Mouse (Mus musculus): ENCODE results near the gene Lcor. TPM values are rescaled to one million over a fixed set of nuclear protein-coding genes. Genes with fewer than 3 reads are reported as not detected.
A peak's percentile ranks its signal among the peaks of the same experiment; 100 is the strongest.

The Lcor gene
- total RNA-seq, 1 experiment from 2014 or later: 31.4 TPM

GRCm38 (mm10) chr19:41519121-41519520 lies 36.7 kb downstream of the Lcor start:
- ATAC-seq (replicated peaks in 1 of 2; ENCODE audit: insufficient read depth in 1 of 2, low FRiP score in 2 of 2, low TSS enrichment in 1 of 2, low read depth in 1 of 2, poor library complexity in 2 of 2, severe bottlenecking in 2 of 2): peak in 1 of 2 experiments; percentile 32; a peak in 1 of 4 replicates

DNA sequence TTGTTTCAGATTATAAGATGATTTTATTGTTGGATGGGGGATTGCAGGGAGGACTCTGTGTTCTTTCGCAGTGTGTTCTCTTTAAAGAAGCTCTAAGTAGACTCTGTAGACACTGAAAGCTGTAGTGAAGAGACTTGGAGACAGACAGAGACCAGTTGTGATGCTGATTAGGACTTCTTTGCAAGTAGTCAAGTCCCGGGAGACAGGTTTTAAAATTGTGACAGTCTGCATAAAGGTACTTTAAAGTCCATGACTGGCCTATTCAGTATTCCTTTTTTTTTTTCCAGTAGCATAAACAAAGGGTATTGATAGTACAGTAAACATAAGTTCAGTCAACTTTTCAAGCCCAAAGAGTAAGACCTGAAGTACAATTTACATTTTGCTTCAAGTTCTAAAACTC lies 39.8 kb downstream of the Lcor start:
- no peak for ATAC-seq (replicated peaks in 1 of 2; ENCODE audit: insufficient read depth in 1 of 2, low FRiP score in 2 of 2, low TSS enrichment in 1 of 2, low read depth in 1 of 2, poor library complexity in 2 of 2, severe bottlenecking in 2 of 2)

- no peak for ATAC-seq (replicated peaks in 1 of 2; ENCODE audit: insufficient read depth in 1 of 2, low FRiP score in 2 of 2, low TSS enrichment in 1 of 2, low read depth in 1 of 2, poor library complexity in 2 of 2, severe bottlenecking in 2 of 2)
Measured at GRCm38 (mm10) chr19:41523798-41524563, 41.5 kb downstream of the Lcor start.

- ATAC-seq (replicated peaks in 1 of 2; ENCODE audit: insufficient read depth in 1 of 2, low FRiP score in 2 of 2, low TSS enrichment in 1 of 2, low read depth in 1 of 2, poor library complexity in 2 of 2, severe bottlenecking in 2 of 2): peak in 1 of 2 experiments; percentile 69; a peak in 2 of 4 replicates
Measured at GRCm38 (mm10) chr19:41529169-41529568, 46.7 kb downstream of the Lcor start.

GRCm38 (mm10) chr19:41534021-41534420 lies 51.6 kb downstream of the Lcor start:
- no peak for ATAC-seq (replicated peaks in 1 of 2; ENCODE audit: insufficient read depth in 1 of 2, low FRiP score in 2 of 2, low TSS enrichment in 1 of 2, low read depth in 1 of 2, poor library complexity in 2 of 2, severe bottlenecking in 2 of 2)

- no peak for ATAC-seq (replicated peaks in 1 of 2; ENCODE audit: insufficient read depth in 1 of 2, low FRiP score in 2 of 2, low TSS enrichment in 1 of 2, low read depth in 1 of 2, poor library complexity in 2 of 2, severe bottlenecking in 2 of 2)
Measured at GRCm38 (mm10) chr19:41556981-41557380, 74.5 kb downstream of the Lcor start.

DNA sequence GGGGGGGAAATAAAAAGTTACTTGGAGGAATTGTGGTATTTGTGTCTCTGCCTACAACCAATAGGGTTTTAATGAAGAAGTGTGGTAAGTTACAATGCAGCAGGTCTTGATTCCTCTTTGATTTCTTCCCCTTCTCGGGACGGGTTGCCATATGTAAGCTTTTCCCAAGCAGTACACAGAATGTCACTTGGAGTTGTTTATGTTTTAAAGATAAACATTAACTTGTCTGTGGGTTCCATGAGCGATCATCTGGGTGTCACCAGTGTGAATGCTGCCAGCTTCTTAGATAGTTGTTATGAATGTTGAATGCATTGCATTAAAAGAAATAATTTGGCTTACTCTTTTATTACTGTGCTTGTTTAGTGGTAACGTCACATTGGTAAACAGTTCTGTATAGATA lies 75.1 kb downstream of the Lcor start:
- no peak for ATAC-seq (replicated peaks in 1 of 2; ENCODE audit: insufficient read depth in 1 of 2, low FRiP score in 2 of 2, low TSS enrichment in 1 of 2, low read depth in 1 of 2, poor library complexity in 2 of 2, severe bottlenecking in 2 of 2)

DNA sequence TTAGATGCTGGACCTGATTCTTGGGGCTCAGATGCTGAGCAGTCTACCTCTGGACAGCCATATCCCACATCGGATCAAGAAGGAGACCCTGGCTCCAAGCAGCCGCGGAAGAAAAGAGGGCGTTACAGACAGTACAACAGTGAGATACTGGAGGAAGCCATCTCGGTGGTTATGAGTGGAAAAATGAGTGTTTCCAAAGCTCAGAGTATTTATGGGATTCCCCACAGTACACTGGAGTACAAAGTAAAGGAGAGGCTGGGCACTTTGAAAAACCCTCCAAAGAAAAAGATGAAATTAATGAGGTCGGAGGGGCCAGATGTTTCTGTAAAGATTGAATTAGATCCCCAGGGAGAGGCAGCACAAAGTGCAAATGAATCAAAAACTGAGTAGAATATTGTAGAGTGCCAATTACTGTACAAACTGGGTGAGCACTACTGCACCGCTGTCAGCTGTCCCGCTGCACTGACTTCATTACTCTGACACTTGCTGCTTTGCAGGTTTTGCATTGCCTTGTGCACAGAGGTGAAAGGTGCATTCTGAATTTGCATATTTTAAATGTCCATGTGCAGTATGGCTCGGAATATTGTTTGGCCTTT lies 76.6 kb downstream of the Lcor start:
- ATAC-seq (replicated peaks in 1 of 2; ENCODE audit: insufficient read depth in 1 of 2, low FRiP score in 2 of 2, low TSS enrichment in 1 of 2, low read depth in 1 of 2, poor library complexity in 2 of 2, severe bottlenecking in 2 of 2): no peak

DNA sequence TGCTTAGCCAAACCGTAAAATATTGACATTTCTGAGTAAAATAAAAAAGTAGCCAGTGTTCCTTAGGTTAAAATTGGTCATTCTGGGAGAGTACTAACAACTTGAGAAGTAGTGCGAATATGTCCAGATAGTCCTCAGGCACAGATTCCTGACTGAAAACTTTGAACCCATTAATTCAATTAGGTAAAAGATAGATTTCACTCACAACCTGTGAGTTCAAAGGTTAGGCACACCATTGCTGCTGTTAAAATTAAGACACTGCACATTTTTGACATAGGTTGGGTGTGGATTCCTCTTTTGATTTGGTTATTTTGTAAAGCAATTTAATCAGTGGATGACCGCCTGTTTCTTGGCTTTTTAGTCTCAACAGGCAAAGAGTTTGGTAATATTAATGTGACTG lies 78.4 kb downstream of the Lcor start:
- ATAC-seq (replicated peaks in 1 of 2; ENCODE audit: insufficient read depth in 1 of 2, low FRiP score in 2 of 2, low TSS enrichment in 1 of 2, low read depth in 1 of 2, poor library complexity in 2 of 2, severe bottlenecking in 2 of 2): no peak

DNA sequence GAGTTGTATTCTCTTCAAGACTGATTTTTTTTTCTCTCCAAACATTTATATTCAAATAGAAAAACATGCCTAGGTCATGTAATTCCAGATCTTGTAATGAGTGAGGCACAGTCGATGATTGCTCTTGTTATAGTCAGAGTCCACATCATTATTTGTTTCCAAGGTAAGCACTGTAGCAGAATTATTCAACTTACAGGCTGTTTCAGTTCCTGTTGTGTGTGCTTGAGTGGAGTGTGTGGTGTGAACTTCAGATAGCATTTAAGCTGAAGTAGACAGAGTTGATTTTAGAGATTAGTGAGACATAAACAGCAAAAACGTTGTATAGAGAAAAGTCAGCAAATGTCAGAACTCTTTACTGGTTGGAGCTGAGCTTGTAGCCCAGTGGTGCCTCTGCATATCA lies 86.4 kb downstream of the Lcor start:
- no peak for ATAC-seq (replicated peaks in 1 of 2; ENCODE audit: insufficient read depth in 1 of 2, low FRiP score in 2 of 2, low TSS enrichment in 1 of 2, low read depth in 1 of 2, poor library complexity in 2 of 2, severe bottlenecking in 2 of 2)

DNA sequence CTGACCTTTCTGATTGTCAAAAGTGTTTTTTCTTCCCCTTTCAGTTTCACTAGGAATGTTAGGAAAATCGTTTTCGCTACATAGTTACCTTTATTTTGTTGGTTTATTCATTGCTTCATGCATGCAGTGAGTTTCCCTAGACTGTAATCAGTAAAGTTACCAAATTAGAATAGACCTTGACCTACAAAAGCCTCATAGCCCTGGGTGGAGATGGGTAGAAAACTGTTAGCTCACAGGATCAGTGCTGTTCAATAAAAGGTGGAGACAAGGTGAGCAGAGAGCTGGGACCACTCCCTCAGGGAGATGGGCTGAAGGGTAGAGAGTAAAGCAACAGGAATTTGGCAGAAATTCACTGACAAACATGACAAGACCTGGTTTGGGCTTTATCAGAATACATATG lies 91.3 kb downstream of the Lcor start:
- no peak for ATAC-seq (replicated peaks in 1 of 2; ENCODE audit: insufficient read depth in 1 of 2, low FRiP score in 2 of 2, low TSS enrichment in 1 of 2, low read depth in 1 of 2, poor library complexity in 2 of 2, severe bottlenecking in 2 of 2)

GRCm38 (mm10) chr19:41577576-41577975 lies 95.1 kb downstream of the Lcor start:
- no peak for ATAC-seq (replicated peaks in 1 of 2; ENCODE audit: insufficient read depth in 1 of 2, low FRiP score in 2 of 2, low TSS enrichment in 1 of 2, low read depth in 1 of 2, poor library complexity in 2 of 2, severe bottlenecking in 2 of 2)

- no peak for ATAC-seq (replicated peaks in 1 of 2; ENCODE audit: insufficient read depth in 1 of 2, low FRiP score in 2 of 2, low TSS enrichment in 1 of 2, low read depth in 1 of 2, poor library complexity in 2 of 2, severe bottlenecking in 2 of 2)
Measured at GRCm38 (mm10) chr19:41579311-41579920, 97.0 kb downstream of the Lcor start.

GRCm38 (mm10) chr19:41581706-41582420 lies 99.4 kb downstream of the Lcor start, which contains the start of gene Gm340:
Gm340 (plus strand) TSS chr19:41582370.
- no peak for ATAC-seq (replicated peaks in 1 of 2; ENCODE audit: insufficient read depth in 1 of 2, low FRiP score in 2 of 2, low TSS enrichment in 1 of 2, low read depth in 1 of 2, poor library complexity in 2 of 2, severe bottlenecking in 2 of 2)

- ATAC-seq (replicated peaks in 1 of 2; ENCODE audit: insufficient read depth in 1 of 2, low FRiP score in 2 of 2, low TSS enrichment in 1 of 2, low read depth in 1 of 2, poor library complexity in 2 of 2, severe bottlenecking in 2 of 2): no peak
Measured at GRCm38 (mm10) chr19:41582918-41583514, 100.6 kb downstream of the Lcor start.

- no peak for ATAC-seq (replicated peaks in 1 of 2; ENCODE audit: insufficient read depth in 1 of 2, low FRiP score in 2 of 2, low TSS enrichment in 1 of 2, low read depth in 1 of 2, poor library complexity in 2 of 2, severe bottlenecking in 2 of 2)
Measured at GRCm38 (mm10) chr19:41586752-41587151, 104.3 kb downstream of the Lcor start.

- ATAC-seq (replicated peaks in 1 of 2; ENCODE audit: insufficient read depth in 1 of 2, low FRiP score in 2 of 2, low TSS enrichment in 1 of 2, low read depth in 1 of 2, poor library complexity in 2 of 2, severe bottlenecking in 2 of 2): no peak
Measured at GRCm38 (mm10) chr19:41587431-41588222, 105.2 kb downstream of the Lcor start.
